Mouse (Mus musculus): ENCODE measurements around the gene Slc10a3. TPM values are rescaled to one million over a fixed set of nuclear protein-coding genes. Genes with fewer than 3 reads are reported as not detected.

Gene Slc10a3
- polyA plus RNA-seq, 1 experiment from 2014 or later = 8.4 TPM

DNA sequence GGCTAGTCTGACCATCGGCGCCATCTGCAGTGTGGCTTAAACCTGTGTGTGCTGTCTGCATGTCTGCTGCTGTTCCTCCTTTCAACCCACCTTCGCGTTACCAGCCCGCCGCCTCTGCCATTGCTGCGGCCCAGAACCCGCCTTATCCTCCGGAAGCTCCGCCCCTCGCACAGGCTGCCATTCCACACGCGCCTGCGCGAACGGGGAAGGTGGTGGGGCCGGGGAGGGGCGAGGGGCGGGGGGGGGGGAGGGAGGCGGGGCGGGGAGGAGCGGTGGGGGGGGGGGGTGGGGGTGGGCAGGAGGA, 19.7 kb downstream of the Slc10a3 start, which contains the start of gene Lage3:
Lage3 (minus strand) TSS at position 152 of the 304 bp plus-strand sequence.
- WGBS = 38% methylated on average over 5 of the region's 22 CpGs
- Histone ChIP-seq H3K27me3 (no peaks in the 10 kb centered on the region), H3K4me2 (peak within 1 kb of the TSS; percentile 61), H3K4me3 (peak within 1 kb of the TSS; percentile 46), H3K9ac (peak within 1 kb of the TSS; percentile 74), H3K9me3 (no peaks in the 10 kb centered on the region), H3K27ac (replicated peaks) (peak within 1 kb of the TSS; percentile 76), H3K36me3 (no peaks in the 10 kb centered on the region), H3K4me1 (replicated peaks) (peaks cover 6% of the 10 kb centered on the region; the same call in 1 of the 2 replicates)
- ATAC-seq (ENCODE audit: low read depth) = peak; percentile 91

GRCm38 (mm10) chrX:74352645-74353466, 20.3 kb downstream of the Slc10a3 start:
- peak overlapping the region; percentile 76 for H3K27ac ChIP-seq (replicated peaks)
- H3K27me3 ChIP-seq = no peaks in the 10 kb centered on the region
- WGBS = 34% methylated on average over 13 of the region's 13 CpGs
- H3K36me3 ChIP-seq = no peaks in the 10 kb centered on the region
- H3K9me3 ChIP-seq = no peaks in the 10 kb centered on the region
- peak overlapping the region; percentile 61 for H3K4me2 ChIP-seq
- H3K4me1 ChIP-seq (replicated peaks) = peaks cover 6% of the 10 kb centered on the region; the same call in 1 of the 2 replicates
- H3K9ac ChIP-seq = peak overlapping the region; percentile 74
- peak overlapping the region; percentile 46 for H3K4me3 ChIP-seq
- ATAC-seq (ENCODE audit: low read depth) = peak; percentile 62

DNA sequence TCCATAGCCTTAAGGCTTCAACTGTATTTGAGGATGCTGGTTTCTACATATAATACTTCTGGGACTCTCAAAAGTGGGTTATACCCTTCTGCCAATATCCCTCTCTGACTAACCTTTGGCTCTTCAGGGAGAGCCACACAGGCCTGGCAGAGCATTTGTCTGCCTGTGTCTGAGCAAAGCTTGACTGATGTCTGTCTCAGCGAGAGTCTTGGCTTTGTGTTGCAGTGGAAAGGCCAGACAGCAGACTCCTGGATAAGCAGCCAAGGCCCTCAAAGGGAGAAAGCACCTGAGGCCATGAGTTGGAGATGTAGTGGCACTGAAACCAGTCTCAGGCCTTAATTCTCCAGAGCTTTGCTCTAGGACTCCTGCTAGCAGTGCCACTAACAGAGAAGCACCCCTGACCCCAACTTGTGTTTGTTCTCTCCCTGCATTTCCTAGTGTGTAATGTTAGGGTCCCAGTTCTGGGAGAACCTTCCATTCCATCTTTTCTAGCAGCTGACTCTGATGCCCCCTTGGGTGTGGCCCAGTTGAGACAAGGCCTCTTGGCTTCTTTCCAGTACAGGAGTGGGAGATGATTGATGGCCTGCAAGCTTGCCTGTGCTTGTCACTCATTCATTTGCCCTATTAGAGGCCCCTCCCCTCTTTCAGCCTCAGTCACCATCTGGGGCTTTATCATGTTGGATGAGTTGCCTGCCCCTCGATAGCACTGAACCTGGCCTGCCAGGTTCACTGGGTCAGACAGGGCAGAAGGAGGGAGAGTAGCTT, 42.8 kb downstream of the Slc10a3 start:
- Histone ChIP-seq H3K4me2 (peak overlapping the region; percentile 68), H3K36me3 (peaks cover 31% of the 10 kb centered on the region), H3K4me1 (replicated peaks) (peaks cover 43% of the 10 kb centered on the region), H3K9ac (peak overlapping the region; percentile 79), H3K4me3 (peak overlapping the region; percentile 61), H3K27me3 (no peaks in the 10 kb centered on the region), H3K27ac (replicated peaks) (peak overlapping the region; percentile 81), H3K9me3 (no peaks in the 10 kb centered on the region)
- ATAC-seq (ENCODE audit: low read depth) = no peak
- 29% methylated on average over 2 of the region's 2 CpGs for WGBS

- Histone ChIP-seq H3K27ac (replicated peaks) (peak overlapping the region; percentile 81), H3K4me3 (peak overlapping the region; percentile 61), H3K9ac (peak overlapping the region; percentile 79), H3K9me3 (no peaks in the 10 kb centered on the region), H3K27me3 (no peaks in the 10 kb centered on the region), H3K36me3 (peaks cover 20% of the 10 kb centered on the region), H3K4me1 (replicated peaks) (peaks cover 43% of the 10 kb centered on the region), H3K4me2 (peak overlapping the region; percentile 68)
- WGBS = 20% methylated on average over 10 of the region's 10 CpGs
- ATAC-seq (ENCODE audit: low read depth) = peak; percentile 67
These were observed 43.9 kb downstream of the Slc10a3 start for GRCm38 (mm10) chrX:74329215-74329671.

DNA sequence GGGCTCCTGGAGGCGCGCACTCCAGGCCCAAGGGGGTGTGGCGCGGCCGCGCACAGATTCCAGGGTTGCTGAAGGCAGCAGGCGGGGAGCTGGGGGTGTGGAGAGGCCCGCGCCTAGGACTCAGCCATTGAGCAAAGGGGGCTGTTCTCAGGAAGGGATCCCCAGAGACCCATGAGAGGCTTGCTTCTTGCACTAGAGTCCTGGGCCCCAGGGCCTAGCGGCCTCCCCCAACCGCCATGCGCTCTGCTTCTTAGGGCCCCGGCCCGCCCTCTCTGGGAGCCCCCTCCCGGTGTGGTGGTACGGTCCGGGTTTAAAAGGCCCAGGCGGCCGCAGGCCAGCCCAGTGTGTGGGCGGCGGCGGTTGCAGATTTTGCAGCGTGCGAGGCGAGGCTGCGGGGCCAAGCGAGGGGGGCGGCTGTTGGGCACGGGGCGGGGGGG, 44.4 kb downstream of the Slc10a3 start, which contains the start of gene Plxna3:
Plxna3 (plus strand) TSS at position 342 of the 437 bp plus-strand sequence.
- peak within 1 kb of the TSS; percentile 68 for H3K4me2 ChIP-seq
- H3K27ac ChIP-seq (replicated peaks) = peak within 1 kb of the TSS; percentile 81
- H3K9me3 ChIP-seq = no peaks in the 10 kb centered on the region
- peak within 1 kb of the TSS; percentile 61 for H3K4me3 ChIP-seq
- H3K9ac ChIP-seq = peak within 1 kb of the TSS; percentile 79
- H3K4me1 ChIP-seq (replicated peaks) = peaks cover 38% of the 10 kb centered on the region
- ATAC-seq (ENCODE audit: low read depth) = peak; percentile 95
- 20% methylated on average over 21 of the region's 30 CpGs for WGBS
- H3K27me3 ChIP-seq = no peaks in the 10 kb centered on the region
- H3K36me3 ChIP-seq = peaks cover 15% of the 10 kb centered on the region

Other genes starting within 250 kb of the Slc10a3 start
- not detected in 2 replicates for gene Opn1mw, start 245.9 kb downstream of the Slc10a3 start, polyA plus RNA-seq (2015; fragmentation: Nextera tagmentation; extraction: Ambion mirVana)
- 12.9 and 15.4 TPM in 2 replicates for gene Mecp2, start 238.0 kb downstream of the Slc10a3 start, polyA plus RNA-seq (2015; fragmentation: Nextera tagmentation; extraction: Ambion mirVana)
- not detected in 2 replicates for gene Tex28, start 205.5 kb downstream of the Slc10a3 start, polyA plus RNA-seq (2015; fragmentation: Nextera tagmentation; extraction: Ambion mirVana)
- gene Tktl1, start 196.1 kb downstream of the Slc10a3 start, polyA plus RNA-seq (2015; fragmentation: Nextera tagmentation; extraction: Ambion mirVana) = 0.07 TPM in 1 of 2 replicates, not detected in the other
- gene Flna, start 123.5 kb downstream of the Slc10a3 start, polyA plus RNA-seq (2015; fragmentation: Nextera tagmentation; extraction: Ambion mirVana) = 90.3 and 102 TPM in 2 replicates
- gene Emd, start 118.7 kb downstream of the Slc10a3 start, polyA plus RNA-seq (2015; fragmentation: Nextera tagmentation; extraction: Ambion mirVana) = 16.3 and 16.6 TPM in 2 replicates
- gene Rpl10, start 102.5 kb downstream of the Slc10a3 start, polyA plus RNA-seq (2015; fragmentation: Nextera tagmentation; extraction: Ambion mirVana) = 582 and 609 TPM in 2 replicates
- gene Taz, start 91.4 kb downstream of the Slc10a3 start, polyA plus RNA-seq (2015; fragmentation: Nextera tagmentation; extraction: Ambion mirVana) = 80.2 and 86.0 TPM in 2 replicates
- 3.4 and 4.5 TPM in 2 replicates for gene Dnase1l1, start 91.0 kb downstream of the Slc10a3 start, polyA plus RNA-seq (2015; fragmentation: Nextera tagmentation; extraction: Ambion mirVana)
- 215 and 225 TPM in 2 replicates for gene Atp6ap1, start 76.3 kb downstream of the Slc10a3 start, polyA plus RNA-seq (2015; fragmentation: Nextera tagmentation; extraction: Ambion mirVana)
- 915 and 943 TPM in 2 replicates for gene Gdi1, start 68.4 kb downstream of the Slc10a3 start, polyA plus RNA-seq (2015; fragmentation: Nextera tagmentation; extraction: Ambion mirVana)
- 54.7 and 59.9 TPM in 2 replicates for gene Fam50a, start 60.3 kb downstream of the Slc10a3 start, polyA plus RNA-seq (2015; fragmentation: Nextera tagmentation; extraction: Ambion mirVana)
- gene Plxna3, start 44.3 kb downstream of the Slc10a3 start, polyA plus RNA-seq (2015; fragmentation: Nextera tagmentation; extraction: Ambion mirVana) = 48.2 and 48.3 TPM in 2 replicates
- 70.6 and 80.4 TPM in 2 replicates for gene Lage3, start 19.7 kb downstream of the Slc10a3 start, polyA plus RNA-seq (2015; fragmentation: Nextera tagmentation; extraction: Ambion mirVana)
- 63.6 and 66.3 TPM in 2 replicates for gene Ubl4a, start 131 bp downstream of the Slc10a3 start, polyA plus RNA-seq (2015; fragmentation: Nextera tagmentation; extraction: Ambion mirVana)
- 32.0 and 34.4 TPM in 2 replicates for gene Fam3a, start 19.9 kb upstream of the Slc10a3 start, polyA plus RNA-seq (2015; fragmentation: Nextera tagmentation; extraction: Ambion mirVana)
- 16.7 and 16.8 TPM in 2 replicates for gene Ikbkg, start 19.9 kb upstream of the Slc10a3 start, polyA plus RNA-seq (2015; fragmentation: Nextera tagmentation; extraction: Ambion mirVana)
- gene G6pdx, start 55.8 kb upstream of the Slc10a3 start, polyA plus RNA-seq (2015; fragmentation: Nextera tagmentation; extraction: Ambion mirVana) = 53.6 and 54.0 TPM in 2 replicates
- 0.52 TPM in 1 of 2 replicates, not detected in the other for gene Gm6880, start 108.0 kb upstream of the Slc10a3 start, polyA plus RNA-seq (2015; fragmentation: Nextera tagmentation; extraction: Ambion mirVana)
- gene Olfr1326-ps1, start 201.5 kb upstream of the Slc10a3 start, polyA plus RNA-seq (2015; fragmentation: Nextera tagmentation; extraction: Ambion mirVana) = not detected in 2 replicates
- gene Olfr1325, start 219.3 kb upstream of the Slc10a3 start, polyA plus RNA-seq (2015; fragmentation: Nextera tagmentation; extraction: Ambion mirVana) = not detected in 2 replicates

Data from neural tube, embryonic 13.5 days (tissue).